Mouse (Mus musculus): ENCODE measurements at regions not wholly inside any gene's neighbourhood (a gene's known extent, or its start where the extent isn't known, plus 50 kb on each side); places are given as distances from the start of the nearest gene placed in this dataset.

- peak; percentile 10 for DNase-seq (ENCODE audit: low read depth)
- TF ChIP-seq POLR2A (IDR thresholded peaks at IDR 0.05; ENCODE audit: borderline replicate concordance, extremely low read depth, insufficient read depth, insufficient read length, poor library complexity, severe bottlenecking): no peak
- no peak for TF ChIP-seq CTCF (IDR thresholded peaks at IDR 0.05; ENCODE audit: borderline replicate concordance, extremely low read depth, insufficient read depth, insufficient read length)
Observed at GRCm38 (mm10) chr17:41757670-41758069, 558.1 kb upstream of the Ptchd4 start.

Data from brain, embryonic 14.5 days (tissue).